Mouse (Mus musculus): ENCODE results near the gene Pik3r6.

Pik3r6 gene

DNA sequence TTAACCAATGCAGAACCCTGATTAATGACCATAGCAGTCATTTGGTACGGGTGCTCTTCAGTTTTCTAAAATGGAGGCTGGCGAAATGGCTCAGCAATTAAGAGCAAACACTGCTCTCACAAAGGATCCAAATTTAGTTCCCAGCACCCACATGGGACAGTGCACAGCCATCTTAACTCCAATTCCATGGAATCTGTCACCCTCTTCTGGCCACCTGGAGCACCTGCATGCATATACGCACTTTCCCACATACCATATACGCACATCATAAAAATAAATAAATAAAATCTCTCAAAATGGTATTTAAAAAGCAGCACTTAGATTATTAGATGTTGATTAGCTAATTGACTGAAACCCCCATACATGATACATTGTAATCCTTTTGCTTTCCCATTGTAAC, 22.2 kb upstream of the Pik3r6 start:
- TF ChIP-seq GATA4 (IDR thresholded peaks at IDR 0.05; ENCODE audit: insufficient replicate concordance, low read length): no peak

DNA sequence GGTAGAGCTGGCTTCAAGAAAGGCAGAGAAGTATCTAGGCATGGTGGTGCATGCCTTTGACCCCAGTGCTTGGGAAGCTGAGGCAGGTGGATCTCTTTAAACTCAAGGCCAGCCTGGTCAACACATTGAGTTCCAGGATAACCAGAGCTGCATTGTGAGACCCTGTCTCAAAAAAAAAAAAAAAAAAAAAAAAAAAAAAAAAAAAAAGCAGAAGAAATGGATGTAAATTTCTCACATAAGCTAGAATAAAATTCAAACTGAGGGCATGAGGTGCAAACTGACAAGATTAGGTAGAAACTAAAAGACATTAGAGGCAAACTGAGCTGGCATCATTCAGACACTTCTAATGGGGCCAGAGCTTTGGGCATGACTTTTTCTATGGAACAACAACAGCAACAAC, 20.8 kb upstream of the Pik3r6 start:
- TF ChIP-seq GATA4 (IDR thresholded peaks at IDR 0.05; ENCODE audit: insufficient replicate concordance, low read length): no peak

DNA sequence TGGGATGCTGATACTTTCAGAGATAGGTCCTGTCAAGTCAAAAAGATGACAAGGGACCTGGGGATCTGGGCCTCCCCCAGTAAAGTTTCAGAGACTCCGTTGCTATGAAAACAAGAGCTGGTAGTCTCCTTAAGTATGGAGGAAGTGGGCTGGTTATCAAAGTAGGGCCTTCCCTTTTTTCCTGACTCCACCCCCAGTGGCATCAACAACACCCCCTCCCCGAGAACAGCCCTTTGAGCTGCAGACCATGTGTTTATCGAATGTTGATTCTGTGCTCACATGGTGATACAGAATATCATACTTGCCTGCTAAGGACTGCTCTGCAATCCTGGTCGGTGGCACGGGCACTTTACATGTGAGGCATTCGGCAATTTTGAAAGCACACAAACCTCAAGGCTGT, 19.6 kb upstream of the Pik3r6 start:
- no peak for TF ChIP-seq GATA4 (IDR thresholded peaks at IDR 0.05; ENCODE audit: insufficient replicate concordance, low read length)

GRCm38 (mm10) chr11:68484431-68484830, 18.4 kb upstream of the Pik3r6 start:
- TF ChIP-seq GATA4 (IDR thresholded peaks at IDR 0.05; ENCODE audit: insufficient replicate concordance, low read length): no peak

GRCm38 (mm10) chr11:68485206-68485942, 17.4 kb upstream of the Pik3r6 start:
- no peak for TF ChIP-seq GATA4 (IDR thresholded peaks at IDR 0.05; ENCODE audit: insufficient replicate concordance, low read length)

GRCm38 (mm10) chr11:68486093-68486492, 16.7 kb upstream of the Pik3r6 start:
- TF ChIP-seq GATA4 (IDR thresholded peaks at IDR 0.05; ENCODE audit: insufficient replicate concordance, low read length): no peak

- TF ChIP-seq GATA4 (IDR thresholded peaks at IDR 0.05; ENCODE audit: insufficient replicate concordance, low read length): no peak
These were observed 15.1 kb upstream of the Pik3r6 start for GRCm38 (mm10) chr11:68487720-68488119.

GRCm38 (mm10) chr11:68488256-68488824, 14.5 kb upstream of the Pik3r6 start:
- TF ChIP-seq GATA4 (IDR thresholded peaks at IDR 0.05; ENCODE audit: insufficient replicate concordance, low read length): no peak

- no peak for TF ChIP-seq GATA4 (IDR thresholded peaks at IDR 0.05; ENCODE audit: insufficient replicate concordance, low read length)
These were observed 13.6 kb upstream of the Pik3r6 start for GRCm38 (mm10) chr11:68489236-68489635.

DNA sequence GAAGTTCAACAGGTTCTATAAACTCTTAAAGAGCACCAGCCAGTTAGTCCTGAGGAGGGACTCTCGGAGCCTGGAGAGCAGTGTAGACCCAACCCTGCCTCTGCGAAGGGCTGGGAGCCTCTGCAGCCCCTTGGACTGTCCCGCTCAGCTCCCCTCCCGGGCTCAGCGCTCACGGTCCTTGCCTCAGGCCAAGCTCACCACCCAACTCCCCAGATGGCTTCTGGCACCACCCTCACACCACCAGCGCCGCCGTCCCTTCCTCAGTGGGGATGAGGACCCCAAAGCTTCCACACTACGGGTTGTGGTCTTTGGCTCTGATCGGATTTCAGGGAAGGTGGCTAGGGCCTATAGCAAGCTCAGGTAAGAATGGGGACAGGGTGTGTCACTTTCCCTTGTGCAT, 10.2 kb upstream of the Pik3r6 start:
- no peak for TF ChIP-seq GATA4 (IDR thresholded peaks at IDR 0.05; ENCODE audit: insufficient replicate concordance, low read length)

DNA sequence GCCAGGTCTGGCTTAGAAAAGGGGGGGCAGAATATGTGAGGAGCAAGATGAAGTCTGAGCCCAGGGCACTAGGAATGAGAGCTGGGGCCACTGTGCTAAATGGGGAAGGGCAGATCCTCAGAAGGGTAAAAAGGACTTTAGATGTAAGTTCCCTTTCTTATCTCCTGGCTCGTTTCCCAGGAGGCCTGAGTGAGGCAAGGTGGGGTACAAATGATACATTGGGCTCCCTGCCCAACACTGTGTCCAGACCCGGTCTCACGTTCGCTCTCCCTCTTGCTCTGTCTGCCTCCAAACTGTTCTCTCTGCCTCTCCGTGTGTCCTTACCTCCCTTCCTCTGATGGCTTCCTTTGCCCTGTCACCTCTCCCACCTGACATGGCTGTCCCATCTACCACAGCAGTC, 9.1 kb upstream of the Pik3r6 start:
- no peak for TF ChIP-seq GATA4 (IDR thresholded peaks at IDR 0.05; ENCODE audit: insufficient replicate concordance, low read length)

DNA sequence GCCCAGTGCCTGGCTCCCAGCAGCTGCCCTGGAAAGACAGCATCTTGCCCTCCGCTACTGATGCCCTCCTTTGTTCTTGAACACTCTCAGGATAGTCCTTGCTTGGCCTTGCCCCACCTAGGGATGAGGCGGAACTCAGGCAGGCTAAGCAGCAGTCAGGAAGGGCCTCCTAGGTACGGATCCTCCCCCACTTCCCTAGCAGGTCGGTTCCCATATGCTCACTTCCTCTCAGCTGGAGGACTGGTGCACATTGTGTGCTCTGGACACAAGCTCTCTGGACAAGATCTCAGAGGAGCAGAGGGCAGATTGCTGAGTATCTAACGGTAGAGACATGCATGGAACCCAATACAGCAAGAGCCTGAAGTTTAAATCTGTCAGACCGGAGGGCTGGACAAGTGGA, 5.7 kb upstream of the Pik3r6 start:
- TF ChIP-seq GATA4 (IDR thresholded peaks at IDR 0.05; ENCODE audit: insufficient replicate concordance, low read length): no peak

- TF ChIP-seq GATA4 (IDR thresholded peaks at IDR 0.05; ENCODE audit: insufficient replicate concordance, low read length): no peak
These were observed 4.3 kb upstream of the Pik3r6 start for GRCm38 (mm10) chr11:68498517-68498916.

GRCm38 (mm10) chr11:68498999-68499699, 3.7 kb upstream of the Pik3r6 start:
- no peak for TF ChIP-seq GATA4 (IDR thresholded peaks at IDR 0.05; ENCODE audit: insufficient replicate concordance, low read length)

- peak; percentile 89; the same call in 1 of the 2 replicates for TF ChIP-seq GATA4 (IDR thresholded peaks at IDR 0.05; ENCODE audit: insufficient replicate concordance, low read length)
These were observed 1.9 kb upstream of the Pik3r6 start for GRCm38 (mm10) chr11:68500949-68501350.

DNA sequence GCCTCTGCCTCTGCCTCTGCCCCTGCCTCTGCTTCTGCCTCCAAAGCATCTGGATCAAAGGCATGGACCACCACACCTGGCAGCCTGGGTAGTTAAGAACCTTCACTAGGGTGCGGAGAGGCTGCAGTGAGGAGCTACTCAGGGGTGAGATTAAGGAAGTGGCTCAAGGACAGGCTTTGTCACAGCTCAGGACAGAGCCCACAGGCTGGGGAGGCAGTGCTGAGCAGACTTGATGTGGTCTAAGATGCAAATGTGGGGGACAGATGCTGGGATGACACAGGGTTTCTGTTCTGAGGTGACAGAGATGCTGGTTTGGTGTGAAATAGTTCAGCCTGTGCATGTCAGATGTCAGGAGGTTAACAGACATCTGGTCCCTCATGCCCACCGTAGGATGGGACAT, 411 bp upstream of the Pik3r6 start:
- no peak for TF ChIP-seq GATA4 (IDR thresholded peaks at IDR 0.05; ENCODE audit: insufficient replicate concordance, low read length)
